Mouse (Mus musculus) ES-Bruce4 (cell line): ENCODE results near the gene Cnot8.
"Not testable (repeated sequence)": the region's sequence is repeated elsewhere in the genome, so short reads cannot be mapped to it uniquely, and the experiment has no call there.

Experiments used
- CTCF ChIP-seq: IDR thresholded peaks from one replicate; pipeline ENCODE4 v1.8.1; 2011; ENCODE audit warnings: low read depth, low read length
- EP300 ChIP-seq: IDR thresholded peaks from 2 replicates; pipeline ENCODE4 v1.6.1; 2011; ENCODE audit warnings: low read depth, low read length; ENCODE audit not compliant: insufficient read depth

DNA sequence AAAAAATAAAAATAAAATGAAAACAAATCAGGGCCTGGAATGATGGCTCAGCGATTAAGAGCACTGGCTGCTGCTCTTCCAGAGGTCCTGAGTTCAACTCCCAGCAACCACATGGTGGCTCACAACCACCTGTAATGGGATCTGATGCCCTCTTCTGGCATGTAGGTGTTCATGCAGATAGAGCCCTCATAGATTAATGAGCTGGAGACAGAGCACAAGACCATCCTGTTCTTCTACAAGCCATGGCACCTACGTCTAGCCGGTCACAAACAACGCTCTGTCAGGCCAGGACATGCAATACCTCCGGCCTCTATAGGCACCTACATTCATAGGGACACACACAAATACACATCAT, 5.6 kb upstream of the Cnot8 start:
- not testable (repeated sequence) for TF ChIP-seq EP300
- TF ChIP-seq CTCF: peak; percentile 35
